Mouse (Mus musculus) neural tube, embryonic 15.5 days (tissue): ENCODE results near the gene Jup. TPM values are rescaled to one million over a fixed set of nuclear protein-coding genes. Genes with fewer than 3 reads are reported as not detected.
A peak's percentile ranks its signal among the peaks of the same experiment; 100 is the strongest.
"Not testable (repeated sequence)": the region's sequence is repeated elsewhere in the genome, so short reads cannot be mapped to it uniquely, and the experiment has no call there.

ENCODE experiments used
- ATAC-seq: fragments of 200-750 bp; cut with Nextera tagmentation; 2 replicates; pipeline ENCODE4 v1.8.0; 2017; ENCODE audit warnings: mild to moderate bottlenecking, moderate TSS enrichment, moderate library complexity; ENCODE audit not compliant: low FRiP score
- H3K27ac ChIP-seq: fragments of 300-500 bp; sonication (generic); replicated peaks from 2 replicates; pipeline ENCODE4 v1.5.1; 2015; ENCODE audit warnings: mild to moderate bottlenecking, inconsistent platforms
- H3K27me3 ChIP-seq: fragments of 300-500 bp; sonication (generic); replicated peaks from 2 replicates; pipeline ENCODE4 v1.6.1; 2015; ENCODE audit warnings: inconsistent platforms
- H3K36me3 ChIP-seq: fragments of 300-500 bp; sonication (generic); 2 replicates; pipeline ENCODE4 v1.6.1; 2015; ENCODE audit warnings: inconsistent platforms
- H3K4me1 ChIP-seq: fragments of 300-500 bp; sonication (generic); 2 replicates; pipeline ENCODE4 v1.6.1; 2015; ENCODE audit warnings: inconsistent platforms
- H3K4me2 ChIP-seq: fragments of 300-500 bp; sonication (generic); 2 replicates; pipeline ENCODE4 v1.6.1; 2015; ENCODE audit warnings: inconsistent platforms, mild to moderate bottlenecking, moderate library complexity
- H3K4me3 ChIP-seq: fragments of 300-500 bp; sonication (generic); replicated peaks from 2 replicates; pipeline ENCODE4 v1.5.1; 2015; ENCODE audit warnings: mild to moderate bottlenecking, inconsistent platforms
- H3K9ac ChIP-seq: fragments of 300-500 bp; sonication (generic); replicated peaks from 2 replicates; pipeline ENCODE4 v1.6.1; 2015; ENCODE audit warnings: mild to moderate bottlenecking, inconsistent platforms
- H3K9me3 ChIP-seq: fragments of 300-500 bp; sonication (generic); replicated peaks from 2 replicates; pipeline ENCODE4 v1.6.1; 2016; ENCODE audit warnings: inconsistent platforms
- WGBS: fragments of 180-500 bp; shearing (Covaris S2); methylation state at CpG from one replicate; pipeline ENCODE4 v1.1.7; 2015; ENCODE audit warnings: mixed read lengths; 5-methylcytosine and 5-hydroxymethylcytosine counted together
- polyA plus RNA-seq: library from polyadenylated mRNA; unstranded; fragments of >200 nt; fragmentation: Nextera tagmentation; extraction: Ambion mirVana; gene quantifications from 2 replicates; pipeline ENCODE4 v1.2.1, GENCODE M21; 2015

The Jup gene
- polyA plus RNA-seq, 1 experiment from 2014 or later = 58.2 TPM

GRCm38 (mm10) chr11:100344269-100344668 is 53.3 kb downstream of the Jup start:
- Histone ChIP-seq H3K9ac (no peak overlapping the region), H3K9me3 (no peaks in the 10 kb centered on the region), H3K27ac (no peak overlapping the region), H3K4me2 (no peak overlapping the region), H3K4me1 (peaks cover 10% of the 10 kb centered on the region), H3K27me3 (no peaks in the 10 kb centered on the region), H3K4me3 (no peak overlapping the region), H3K36me3 (no peaks in the 10 kb centered on the region)
- WGBS = 88% methylated on average over 10 of the region's 10 CpGs
- ATAC-seq = no peak

DNA sequence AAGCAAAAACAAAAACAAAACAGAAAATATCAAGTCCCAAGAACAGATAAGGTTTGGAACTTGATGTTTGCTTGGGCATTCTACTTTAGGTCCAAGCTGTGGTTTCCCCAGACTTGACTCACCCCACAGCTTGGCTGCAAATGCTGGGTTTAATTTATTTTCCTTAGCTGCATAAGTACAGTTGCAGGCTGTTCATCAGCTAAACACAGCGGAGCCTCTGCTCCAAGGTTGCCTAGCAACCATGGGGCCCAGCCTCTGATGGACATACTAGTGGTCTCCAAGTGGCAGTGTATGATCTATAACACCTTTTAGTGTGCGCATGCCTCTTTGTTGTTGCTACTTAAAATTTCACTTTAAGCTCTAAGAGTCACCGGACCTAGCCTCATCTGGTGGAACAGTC is 61.8 kb downstream of the Jup start:
- Histone ChIP-seq H3K9ac (no peak overlapping the region), H3K4me3 (no peak overlapping the region), H3K4me2 (no peak overlapping the region), H3K36me3 (no peaks in the 10 kb centered on the region), H3K27me3 (no peaks in the 10 kb centered on the region), H3K4me1 (peaks cover 38% of the 10 kb centered on the region), H3K9me3 (no peaks in the 10 kb centered on the region), H3K27ac (peak overlapping the region; percentile 69)
- WGBS = 28% methylated on average over 3 of the region's 3 CpGs
- 0 out of 2 replicates have a peak, but pooled peaks have one; percentile 28 for ATAC-seq

- 71% methylated on average over 6 of the region's 6 CpGs for WGBS
- peak within 1 kb of the TSS; percentile 85 for H3K27ac ChIP-seq
- peaks cover 48% of the 10 kb centered on the region for H3K4me1 ChIP-seq
- no peak for ATAC-seq
- H3K4me2 ChIP-seq = peak within 1 kb of the TSS; percentile 15; the same call in 1 of the 2 replicates
- no peaks in the 10 kb centered on the region for H3K9me3 ChIP-seq
- no peak within 1 kb of the TSS for H3K9ac ChIP-seq
- H3K27me3 ChIP-seq = no peaks in the 10 kb centered on the region
- no peaks in the 10 kb centered on the region for H3K36me3 ChIP-seq
- no peak within 1 kb of the TSS for H3K4me3 ChIP-seq
Measured at GRCm38 (mm10) chr11:100333944-100334457, 63.6 kb downstream of the Jup start, which contains the start of gene Gast. Gast (plus strand) TSS chr11:100334407.

- WGBS = 22% methylated on average over 9 of the region's 9 CpGs
- Histone ChIP-seq H3K27me3 (no peaks in the 10 kb centered on the region), H3K4me3 (no peak overlapping the region), H3K4me2 (peak overlapping the region; percentile 15; the same call in 1 of the 2 replicates), H3K9me3 (no peaks in the 10 kb centered on the region), H3K36me3 (no peaks in the 10 kb centered on the region), H3K4me1 (peaks cover 48% of the 10 kb centered on the region), H3K27ac (peak overlapping the region; percentile 85), H3K9ac (no peak overlapping the region)
- ATAC-seq = peak; percentile 75
Measured at GRCm38 (mm10) chr11:100332766-100333515, 64.6 kb downstream of the Jup start.

DNA sequence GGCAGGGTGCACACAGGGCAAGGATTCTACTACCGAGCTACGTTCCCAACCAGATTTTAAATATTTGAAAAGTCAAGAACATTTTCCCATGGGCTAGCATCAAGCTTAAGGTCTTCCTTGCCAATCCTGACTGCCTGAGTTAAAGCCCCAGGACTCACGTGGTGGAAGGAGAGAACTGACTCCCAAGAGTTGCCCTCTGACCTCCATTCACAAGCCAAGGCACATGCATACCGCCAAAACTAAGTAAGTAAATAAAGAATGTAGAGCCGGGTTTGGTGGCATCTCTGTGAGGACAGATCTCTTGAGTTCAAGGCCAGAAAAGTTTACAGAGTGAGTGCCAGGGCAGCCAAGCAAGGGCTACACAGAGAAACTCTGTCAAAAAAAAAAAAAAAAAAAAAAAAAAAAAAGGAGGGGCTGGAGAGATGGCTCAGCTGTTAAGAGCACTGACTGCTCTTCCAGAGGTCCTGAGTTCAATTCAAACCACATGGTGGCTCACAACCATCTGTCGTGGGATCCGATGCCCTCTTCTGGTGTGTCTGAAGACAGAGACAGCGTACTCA is 66.7 kb downstream of the Jup start:
- H3K4me1 ChIP-seq = peaks cover 50% of the 10 kb centered on the region
- WGBS = 63% methylated on average over 8 of the region's 8 CpGs
- not testable (repeated sequence) for H3K36me3 ChIP-seq, H3K27ac ChIP-seq, H3K4me2 ChIP-seq, H3K4me3 ChIP-seq, H3K27me3 ChIP-seq, ATAC-seq, H3K9ac ChIP-seq, H3K9me3 ChIP-seq

DNA sequence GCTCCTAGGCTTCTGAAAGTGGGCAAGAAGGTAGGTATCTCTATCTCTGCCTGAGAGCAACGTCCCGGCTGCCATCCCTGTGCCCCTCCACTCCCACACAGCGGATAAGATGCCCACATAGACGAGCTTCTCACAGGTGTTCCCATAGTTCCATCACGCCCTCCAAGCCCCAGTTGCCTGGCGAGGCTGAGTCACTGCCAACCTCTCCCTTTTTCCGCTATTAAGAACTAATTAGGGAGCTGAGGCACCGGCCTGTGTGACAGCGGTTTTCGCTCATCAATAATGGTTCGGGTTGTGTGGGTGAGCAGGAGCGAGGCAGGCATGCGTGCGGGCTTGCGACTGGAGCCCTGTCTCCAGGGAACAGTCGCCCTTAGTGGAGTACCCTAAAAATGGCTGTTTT is 67.3 kb downstream of the Jup start:
- H3K4me2 ChIP-seq = no peak overlapping the region

DNA sequence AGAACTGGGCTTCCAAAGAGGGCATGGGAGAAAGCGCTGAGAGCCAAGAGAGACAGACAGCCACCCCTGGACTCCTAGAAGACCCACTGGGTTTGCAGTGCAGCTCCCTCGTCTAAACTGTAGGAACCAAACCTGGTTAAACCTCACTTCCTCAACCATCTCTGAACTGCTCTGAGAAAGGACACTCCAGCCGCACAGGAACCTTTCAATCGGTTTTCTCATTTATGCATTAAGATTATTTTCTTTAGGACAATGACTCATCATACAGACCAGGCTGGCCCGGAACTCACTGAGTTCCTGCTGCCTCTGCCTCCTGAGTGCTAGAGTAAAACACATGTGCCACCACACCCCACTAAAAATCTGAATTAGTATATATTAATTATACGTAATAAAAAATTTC is 69.8 kb downstream of the Jup start:
- H3K4me3 ChIP-seq = no peak overlapping the region
- no peak for ATAC-seq
- H3K4me1 ChIP-seq = peaks cover 26% of the 10 kb centered on the region
- H3K4me2 ChIP-seq = no peak overlapping the region
- H3K9ac ChIP-seq = no peak overlapping the region
- 90% methylated on average over 6 of the region's 6 CpGs for WGBS
- no peak overlapping the region for H3K27ac ChIP-seq
- H3K9me3 ChIP-seq = no peaks in the 10 kb centered on the region
- H3K36me3 ChIP-seq = peaks cover under 1% of the 10 kb centered on the region; the same call in 1 of the 2 replicates
- no peaks in the 10 kb centered on the region for H3K27me3 ChIP-seq

More for the DNA sequence above, 67.3 kb downstream of the Jup start:
- H3K4me3 ChIP-seq = no peak overlapping the region
- no peak for ATAC-seq
- H3K27me3 ChIP-seq = no peaks in the 10 kb centered on the region
- H3K4me1 ChIP-seq = peaks cover 43% of the 10 kb centered on the region
- 0 out of 2 replicates have a peak overlapping the region, but pooled peaks have one; percentile 33 for H3K27ac ChIP-seq
- no peaks in the 10 kb centered on the region for H3K36me3 ChIP-seq
- H3K9me3 ChIP-seq = no peaks in the 10 kb centered on the region
- H3K9ac ChIP-seq = no peak overlapping the region
- WGBS = 34% methylated on average over 16 of the region's 16 CpGs

GRCm38 (mm10) chr11:100327316-100327715 is 70.2 kb downstream of the Jup start:
- peaks cover 5% of the 10 kb centered on the region for H3K36me3 ChIP-seq
- no peak overlapping the region for H3K27ac ChIP-seq
- no peak overlapping the region for H3K4me3 ChIP-seq
- no peak overlapping the region for H3K9ac ChIP-seq
- H3K9me3 ChIP-seq = no peaks in the 10 kb centered on the region
- WGBS = 44% methylated on average over 11 of the region's 11 CpGs
- H3K4me2 ChIP-seq = no peak overlapping the region
- no peaks in the 10 kb centered on the region for H3K27me3 ChIP-seq
- peaks cover 22% of the 10 kb centered on the region for H3K4me1 ChIP-seq
- ATAC-seq = no peak

- 64% methylated on average over 11 of the region's 11 CpGs for WGBS
- no peaks in the 10 kb centered on the region for H3K27me3 ChIP-seq
- H3K27ac ChIP-seq = no peak overlapping the region
- H3K4me2 ChIP-seq = no peak overlapping the region
- H3K36me3 ChIP-seq = peaks cover 17% of the 10 kb centered on the region
- no peak overlapping the region for H3K9ac ChIP-seq
- H3K9me3 ChIP-seq = no peaks in the 10 kb centered on the region
- H3K4me1 ChIP-seq = peaks cover 22% of the 10 kb centered on the region
- no peak overlapping the region for H3K4me3 ChIP-seq
- ATAC-seq = no peak
Measured at GRCm38 (mm10) chr11:100325062-100325629, 72.4 kb downstream of the Jup start.

DNA sequence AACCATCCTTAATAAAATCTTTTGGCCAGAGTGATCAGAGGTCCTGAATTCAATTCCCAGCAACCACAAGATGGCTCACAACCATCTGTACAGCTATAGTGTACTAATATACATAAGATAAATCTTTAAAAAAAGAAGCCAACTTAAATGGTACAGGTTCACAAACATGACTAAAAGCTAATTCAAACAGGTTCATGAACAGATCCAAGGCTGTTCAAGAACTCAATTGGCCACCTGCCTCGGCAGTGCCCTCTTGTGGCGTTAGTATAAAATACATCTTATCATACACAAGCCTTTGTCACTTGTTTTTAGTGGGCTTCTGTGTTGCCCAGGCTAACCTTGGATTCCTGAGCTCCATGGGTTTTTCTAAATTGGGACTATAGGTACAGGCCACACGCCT is 74.0 kb downstream of the Jup start:
- no peak overlapping the region for H3K4me3 ChIP-seq
- H3K9ac ChIP-seq = no peak overlapping the region
- H3K9me3 ChIP-seq = no peaks in the 10 kb centered on the region
- no peak overlapping the region for H3K27ac ChIP-seq
- WGBS = 24% methylated on average over 3 of the region's 3 CpGs
- no peak for ATAC-seq
- peaks cover 17% of the 10 kb centered on the region for H3K36me3 ChIP-seq
- no peak overlapping the region for H3K4me2 ChIP-seq
- H3K4me1 ChIP-seq = peaks cover 21% of the 10 kb centered on the region
- H3K27me3 ChIP-seq = no peaks in the 10 kb centered on the region

- Histone ChIP-seq H3K4me2 (no peak overlapping the region), H3K9ac (no peak overlapping the region), H3K4me1 (peaks cover 21% of the 10 kb centered on the region), H3K36me3 (peaks cover 17% of the 10 kb centered on the region), H3K27me3 (no peaks in the 10 kb centered on the region), H3K9me3 (no peaks in the 10 kb centered on the region), H3K27ac (no peak overlapping the region), H3K4me3 (no peak overlapping the region)
- 71% methylated on average over 3 of the region's 3 CpGs for WGBS
- no peak for ATAC-seq
Measured at GRCm38 (mm10) chr11:100322591-100323258, 74.8 kb downstream of the Jup start.
